16 mouse cellular contexts compared by ENCODE assay signal in genomic region chr4:53109381-53109928, GRCm38 (mm10). TPM values are rescaled to one million over a fixed set of nuclear protein-coding genes. Genes with fewer than 3 reads are reported as not detected.
DNase-seq lines count a peak whose midpoint lies in the region; ATAC-seq lines count a peak whose summit lies in the region.
"Had no signal": no experiment of that assay in that cellular context is flagged by ENCODE, and none has a peak within 500 bp of the region (broad histone marks: within the 10 kb centered on the region; RNA-seq: fewer than 3 reads in every experiment).

No protein-coding gene starts in this region.

- no peak overlapping the region for H3K27ac ChIP-seq in forebrain, embryonic 12.5 days
- no peak overlapping the region for H3K27ac ChIP-seq in forebrain, embryonic 14.5 days (ENCODE audit: low read depth, low read length)
- peak overlapping the region; percentile 14; the same call in 1 of the 2 replicates for H3K27ac ChIP-seq in midbrain, embryonic 10.5 days (replicated peaks)
- H3K27ac ChIP-seq in midbrain, embryonic 11.5 days (ENCODE audit: low read depth, low read length): no peak overlapping the region
- peak overlapping the region; percentile 30 for H3K27ac ChIP-seq in midbrain, embryonic 12.5 days (replicated peaks)
- H3K27ac ChIP-seq: stomach, embryonic 15.5 days had no signal

- 63% methylated on average over 9 of the region's 9 CpGs for WGBS in forebrain, embryonic 12.5 days
- 50% methylated on average over 9 of the region's 9 CpGs for WGBS in forebrain, embryonic 14.5 days
- WGBS in midbrain, embryonic 10.5 days: 63% methylated on average over 9 of the region's 9 CpGs
- 58% methylated on average over 9 of the region's 9 CpGs for WGBS in midbrain, embryonic 11.5 days
- 57% methylated on average over 9 of the region's 9 CpGs for WGBS in midbrain, embryonic 12.5 days

- no peak overlapping the region for H3K9ac ChIP-seq in forebrain, embryonic 12.5 days
- H3K9ac ChIP-seq in forebrain, embryonic 14.5 days (ENCODE audit: low read length): no peak overlapping the region
- no peak overlapping the region for H3K9ac ChIP-seq in midbrain, embryonic 11.5 days (ENCODE audit: low read length)
- H3K9ac ChIP-seq in midbrain, embryonic 12.5 days (replicated peaks): no peak overlapping the region
- H3K9ac ChIP-seq: embryonic facial prominence, embryonic 13.5 days; heart, embryonic 12.5 days; stomach, embryonic 15.5 days had no signal

- no peak for DNase-seq in forebrain, embryonic 14.5 days (ENCODE audit: low spot score)
- no peak for DNase-seq in midbrain, embryonic 10.5 days (ENCODE audit: low spot score)
- DNase-seq in midbrain, embryonic 11.5 days (ENCODE audit: low spot score, missing footprints): no peak
- DNase-seq in retina, postnatal 1 day: peak; percentile 16
- DNase-seq in kidney, adult 9 months: no peak
- no peak for DNase-seq in cerebellum, adult 11 months
- DNase-seq: cerebellum, postnatal 25 days; gastrocnemius, postnatal 14 days; heart, postnatal 4 days; lung, postnatal 10 days; thymus, postnatal 4 days had no signal

- no peaks in the 10 kb centered on the region; the same call in 1 of the 2 replicates for H3K4me1 ChIP-seq in forebrain, embryonic 12.5 days
- no peaks in the 10 kb centered on the region for H3K4me1 ChIP-seq in forebrain, embryonic 14.5 days (ENCODE audit: control insufficient read depth, insufficient read depth, low read length)
- H3K4me1 ChIP-seq in midbrain, embryonic 10.5 days: peaks cover 10% of the 10 kb centered on the region; the same call in 1 of the 2 replicates
- H3K4me1 ChIP-seq in midbrain, embryonic 11.5 days (ENCODE audit: control insufficient read depth, insufficient read depth, low read length): no peaks in the 10 kb centered on the region
- no peaks in the 10 kb centered on the region for H3K4me1 ChIP-seq in midbrain, embryonic 12.5 days
- H3K4me1 ChIP-seq: heart, embryonic 12.5 days had no signal

- no peaks in the 10 kb centered on the region for H3K36me3 ChIP-seq in forebrain, embryonic 12.5 days (replicated peaks)
- H3K36me3 ChIP-seq in forebrain, embryonic 14.5 days (ENCODE audit: control insufficient read depth, insufficient read depth, low read length): no peaks in the 10 kb centered on the region
- no peaks in the 10 kb centered on the region for H3K36me3 ChIP-seq in midbrain, embryonic 10.5 days
- H3K36me3 ChIP-seq in midbrain, embryonic 11.5 days (ENCODE audit: control insufficient read depth, insufficient read depth, low read length): no peaks in the 10 kb centered on the region
- H3K36me3 ChIP-seq in midbrain, embryonic 12.5 days: no peaks in the 10 kb centered on the region
- H3K36me3 ChIP-seq: stomach, embryonic 15.5 days had no signal

- H3K4me3 ChIP-seq in forebrain, embryonic 12.5 days (replicated peaks): no peak overlapping the region
- no peak overlapping the region for H3K4me3 ChIP-seq in forebrain, embryonic 14.5 days (ENCODE audit: low read depth, low read length)
- no peak overlapping the region for H3K4me3 ChIP-seq in midbrain, embryonic 10.5 days
- H3K4me3 ChIP-seq in midbrain, embryonic 11.5 days (ENCODE audit: low read depth, low read length): no peak overlapping the region
- H3K4me3 ChIP-seq in midbrain, embryonic 12.5 days: no peak overlapping the region
- H3K4me3 ChIP-seq: embryonic facial prominence, embryonic 13.5 days; heart, embryonic 12.5 days; stomach, embryonic 15.5 days had no signal

- H3K27me3 ChIP-seq in forebrain, embryonic 12.5 days: no peaks in the 10 kb centered on the region
- H3K27me3 ChIP-seq in forebrain, embryonic 14.5 days (replicated peaks; ENCODE audit: control insufficient read depth, insufficient read depth, low read length): no peaks in the 10 kb centered on the region
- no peaks in the 10 kb centered on the region for H3K27me3 ChIP-seq in midbrain, embryonic 10.5 days (ENCODE audit: low read depth, poor library complexity, severe bottlenecking)
- H3K27me3 ChIP-seq in midbrain, embryonic 11.5 days (ENCODE audit: control insufficient read depth, insufficient read depth, low read length): no peaks in the 10 kb centered on the region
- H3K27me3 ChIP-seq in midbrain, embryonic 12.5 days: no peaks in the 10 kb centered on the region
- H3K27me3 ChIP-seq: embryonic facial prominence, embryonic 13.5 days; heart, embryonic 12.5 days; stomach, embryonic 15.5 days had no signal

- peak; percentile 44; the same call in 1 of the 2 replicates for ATAC-seq in forebrain, embryonic 12.5 days (ENCODE audit: low FRiP score)
- no peak; the same call in 1 of the 2 replicates for ATAC-seq in forebrain, embryonic 14.5 days
- ATAC-seq in midbrain, embryonic 11.5 days (ENCODE audit: low FRiP score): no peak
- no peak for ATAC-seq in midbrain, embryonic 12.5 days (ENCODE audit: low FRiP score, low read depth)

- no peak overlapping the region for H3K4me2 ChIP-seq in forebrain, embryonic 12.5 days
- H3K4me2 ChIP-seq in forebrain, embryonic 14.5 days (ENCODE audit: low read length): no peak overlapping the region
- no peak overlapping the region for H3K4me2 ChIP-seq in midbrain, embryonic 11.5 days
- 0 out of 2 replicates have a peak overlapping the region, but pooled peaks have one; percentile 11 for H3K4me2 ChIP-seq in midbrain, embryonic 12.5 days (replicated peaks)
- H3K4me2 ChIP-seq: embryonic facial prominence, embryonic 13.5 days; heart, embryonic 12.5 days; stomach, embryonic 15.5 days had no signal

- no peaks in the 10 kb centered on the region for H3K9me3 ChIP-seq in forebrain, embryonic 12.5 days
- no peaks in the 10 kb centered on the region for H3K9me3 ChIP-seq in forebrain, embryonic 14.5 days (replicated peaks; ENCODE audit: control insufficient read depth, low read length)
- no peaks in the 10 kb centered on the region for H3K9me3 ChIP-seq in midbrain, embryonic 10.5 days (replicated peaks)
- no peaks in the 10 kb centered on the region for H3K9me3 ChIP-seq in midbrain, embryonic 11.5 days (ENCODE audit: control insufficient read depth, low read length)
- no peaks in the 10 kb centered on the region for H3K9me3 ChIP-seq in midbrain, embryonic 12.5 days
- H3K9me3 ChIP-seq: embryonic facial prominence, embryonic 13.5 days; heart, embryonic 12.5 days; stomach, embryonic 15.5 days had no signal

RNA-seq across cellular contexts. Expression of gene Abca1, which starts 50.2 kb away (rescaled TPM):
- 5.9 and 7.5 TPM in 2 replicates for polyA plus RNA-seq in forebrain, embryonic 12.5 days (2016; fragmentation: Nextera tagmentation; extraction: Ambion mirVana)
- polyA plus RNA-seq in forebrain, embryonic 14.5 days (2014; fragmentation: Nextera tagmentation; extraction: Ambion mirVana): 9.6 and 12.3 TPM in 2 replicates
- 2.0 and 3.1 TPM in 2 replicates for polyA plus RNA-seq in midbrain, embryonic 10.5 days (2016; fragmentation: Nextera tagmentation; extraction: Ambion mirVana)
- 5.4 and 5.8 TPM in 2 replicates for polyA plus RNA-seq in midbrain, embryonic 11.5 days (2014; fragmentation: Nextera tagmentation; extraction: Ambion mirVana)
- polyA plus RNA-seq in midbrain, embryonic 12.5 days (2016; fragmentation: Nextera tagmentation; extraction: Ambion mirVana): 8.8 and 9.2 TPM in 2 replicates

Comparison
In these comparisons a context has a peak if more than half of its experiments do, and no peak if none do; other contexts are left out.
1. H3K27ac ChIP-seq: peak in midbrain, embryonic 10.5 days (single experiment) and midbrain, embryonic 12.5 days (single experiment); none in forebrain, embryonic 12.5 days (single experiment), forebrain, embryonic 14.5 days (single experiment) and midbrain, embryonic 11.5 days (single experiment).